Mouse (Mus musculus) megakaryocyte, embryonic 14.5 days (primary cell): ENCODE measurements around the gene Npc2. TPM values are rescaled to one million over a fixed set of nuclear protein-coding genes. Genes with fewer than 3 reads are reported as not detected.

Experiments used
- H3K27me3 ChIP-seq: replicated peaks from 2 replicates; pipeline ENCODE3; 2012; ENCODE audit warnings: inconsistent platforms
- H3K36me3 ChIP-seq: replicated peaks from 2 replicates; pipeline ENCODE3; 2012; ENCODE audit warnings: low read length, inconsistent platforms, mixed read lengths
- H3K4me1 ChIP-seq: 2 replicates; pipeline ENCODE4 v1.6.1; 2012; ENCODE audit warnings: inconsistent platforms
- H3K4me3 ChIP-seq: replicated peaks from 2 replicates; pipeline ENCODE3; 2012; ENCODE audit warnings: moderate library complexity, mild to moderate bottlenecking, inconsistent platforms
- H3K9me3 ChIP-seq: 2 replicates; pipeline ENCODE4 v1.6.1; 2012; ENCODE audit warnings: inconsistent platforms
- FLI1 ChIP-seq: IDR thresholded peaks from 2 replicates; pipeline ENCODE4 v1.6.1; 2012; ENCODE audit warnings: low read length, inconsistent platforms, mixed read lengths
- GATA1 ChIP-seq: IDR thresholded peaks from 3 replicates; pipeline ENCODE4 v1.6.1; 2012; ENCODE audit warnings: mixed read lengths, low read length, inconsistent platforms, borderline replicate concordance
- polyA plus RNA-seq: library from polyadenylated mRNA; stranded (reverse); fragments of >175 nt; gene quantifications from 2 replicates; pipeline ENCODE4 v1.2.3, GENCODE M21; 2012; ENCODE audit warnings: low replicate concordance; ENCODE audit not compliant: insufficient read depth

The Npc2 gene
- polyA plus RNA-seq, 1 experiment: 286 TPM

GRCm38 (mm10) chr12:84764756-84765155 lies 8.2 kb downstream of the Npc2 start:
- no peak for TF ChIP-seq GATA1
- TF ChIP-seq FLI1: no peak
- Histone ChIP-seq H3K4me1 (peaks cover 64% of the 10 kb centered on the region), H3K4me3 (no peak overlapping the region), H3K36me3 (peaks cover 79% of the 10 kb centered on the region), H3K27me3 (no peaks in the 10 kb centered on the region), H3K9me3 (no peaks in the 10 kb centered on the region)

DNA sequence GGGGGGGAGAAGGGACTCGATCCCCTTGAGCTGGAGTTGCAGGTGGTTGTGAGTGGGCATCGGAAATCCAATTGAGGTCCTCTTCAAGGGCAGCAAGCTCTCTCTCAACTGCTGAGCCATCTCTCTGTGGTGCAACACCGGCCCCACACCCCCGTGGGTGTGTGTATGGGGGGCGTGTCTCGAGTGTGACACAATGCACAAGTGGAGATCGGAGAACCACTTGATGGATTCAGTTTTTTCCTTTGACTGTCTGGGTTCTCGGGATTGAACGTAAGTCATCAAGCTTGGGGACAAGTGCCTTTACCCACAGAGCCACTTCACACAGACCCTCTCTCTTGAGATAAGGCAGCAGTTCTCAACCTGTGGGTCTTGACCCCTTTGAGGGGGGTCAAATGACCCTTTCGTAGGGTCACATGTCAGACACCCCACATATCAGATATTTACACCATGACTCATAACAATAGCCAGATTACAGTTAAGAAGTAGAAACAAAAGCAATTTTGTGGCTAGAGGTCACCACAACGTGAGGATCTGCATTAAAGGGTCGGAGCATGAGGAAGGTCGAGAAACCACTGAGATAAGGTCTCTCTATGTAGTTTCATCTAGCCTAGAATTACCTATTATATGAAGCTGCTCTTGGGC lies 9.3 kb downstream of the Npc2 start:
- H3K36me3 ChIP-seq: peaks cover 79% of the 10 kb centered on the region

DNA sequence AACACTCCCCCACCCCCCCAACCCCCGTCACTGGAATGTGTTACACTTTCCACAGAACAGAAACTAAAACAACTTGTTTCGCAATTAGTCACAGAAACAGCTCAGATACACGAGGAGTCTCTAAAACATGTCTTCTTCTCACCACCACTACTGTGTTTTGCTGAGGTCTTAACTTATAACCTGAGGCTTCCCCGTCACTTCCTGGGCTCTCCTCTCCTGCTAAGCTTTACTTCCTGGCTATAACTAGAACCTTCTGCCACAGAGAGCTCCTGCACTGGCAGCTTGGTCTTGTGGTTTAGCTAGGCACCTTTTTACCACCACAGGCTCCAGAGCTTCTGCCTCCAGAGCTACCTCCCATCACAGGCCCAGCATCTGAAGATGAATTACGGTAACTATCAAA lies 10.4 kb downstream of the Npc2 start:
- peak overlapping the region; percentile 28 for H3K4me3 ChIP-seq

More for the DNA sequence above, 9.3 kb downstream of the Npc2 start:
- Histone ChIP-seq H3K4me1 (peaks cover 59% of the 10 kb centered on the region), H3K9me3 (no peaks in the 10 kb centered on the region), H3K4me3 (no peak overlapping the region), H3K27me3 (no peaks in the 10 kb centered on the region)
- TF ChIP-seq GATA1: no peak
- TF ChIP-seq FLI1: no peak

DNA sequence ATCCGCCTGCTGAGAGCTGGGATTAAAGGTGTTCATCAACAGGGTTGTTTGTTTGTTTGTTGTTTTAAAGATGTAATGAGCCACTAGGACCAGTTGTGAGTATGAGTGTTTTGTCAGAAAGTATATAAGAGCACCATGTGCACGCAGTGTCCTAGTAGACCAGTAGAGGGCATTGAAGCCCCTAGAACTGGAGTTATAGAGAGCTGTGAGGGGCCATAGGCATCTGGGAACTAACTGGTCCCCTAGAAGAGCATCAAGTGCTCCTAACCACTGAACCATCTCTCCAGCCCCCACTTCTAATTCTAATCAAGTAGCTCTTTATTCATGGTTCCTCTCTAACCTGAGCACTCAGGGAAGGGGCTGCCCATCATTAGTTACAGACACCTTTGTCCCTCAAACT lies 13.9 kb downstream of the Npc2 start:
- no peaks in the 10 kb centered on the region for H3K27me3 ChIP-seq
- H3K36me3 ChIP-seq: peaks cover 89% of the 10 kb centered on the region
- H3K9me3 ChIP-seq: no peaks in the 10 kb centered on the region
- H3K4me1 ChIP-seq: peaks cover 27% of the 10 kb centered on the region
- H3K4me3 ChIP-seq: no peak overlapping the region
- TF ChIP-seq GATA1 (no peak), FLI1 (no peak)

More for the DNA sequence above, 10.4 kb downstream of the Npc2 start:
- TF ChIP-seq FLI1 (no peak), GATA1 (no peak)
- H3K36me3 ChIP-seq: peaks cover 81% of the 10 kb centered on the region
- peaks cover 52% of the 10 kb centered on the region for H3K4me1 ChIP-seq
- H3K27me3 ChIP-seq: no peaks in the 10 kb centered on the region
- no peaks in the 10 kb centered on the region for H3K9me3 ChIP-seq

DNA sequence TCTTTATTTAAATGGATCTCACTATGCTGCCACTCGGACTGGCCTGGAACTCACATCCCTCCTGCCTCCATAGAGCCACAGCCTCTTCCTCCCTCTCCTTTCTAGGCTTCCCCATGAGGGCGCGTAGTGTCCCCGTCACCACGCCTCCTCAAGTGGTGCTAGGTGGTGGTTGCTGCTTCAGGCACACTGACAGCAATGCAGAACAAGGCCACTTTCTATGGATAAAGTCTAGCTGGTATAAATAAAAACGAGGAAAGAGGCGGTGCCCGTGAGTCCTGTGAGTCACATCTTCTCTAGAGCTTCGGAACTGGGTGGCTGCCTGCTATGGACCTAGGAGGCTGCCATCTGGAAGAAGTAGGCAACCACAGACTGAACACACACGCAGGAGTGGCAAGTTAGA lies 16.9 kb downstream of the Npc2 start:
- Histone ChIP-seq H3K27me3 (peaks cover 8% of the 10 kb centered on the region), H3K36me3 (peaks cover 64% of the 10 kb centered on the region), H3K9me3 (no peaks in the 10 kb centered on the region), H3K4me1 (peaks cover 20% of the 10 kb centered on the region), H3K4me3 (no peak overlapping the region)
- TF ChIP-seq FLI1 (no peak), GATA1 (no peak)

- H3K27me3 ChIP-seq: peaks cover 13% of the 10 kb centered on the region
- H3K4me3 ChIP-seq: no peak overlapping the region
- H3K36me3 ChIP-seq: peaks cover 55% of the 10 kb centered on the region
- TF ChIP-seq GATA1 (no peak), FLI1 (no peak)
- H3K4me1 ChIP-seq: peaks cover 26% of the 10 kb centered on the region
- no peaks in the 10 kb centered on the region for H3K9me3 ChIP-seq
Measured at GRCm38 (mm10) chr12:84755008-84755695, 17.8 kb downstream of the Npc2 start.

GRCm38 (mm10) chr12:84752131-84752977 lies 20.6 kb downstream of the Npc2 start:
- H3K4me3 ChIP-seq: peak overlapping the region; percentile 82
- no peaks in the 10 kb centered on the region for H3K9me3 ChIP-seq
- H3K4me1 ChIP-seq: peaks cover 26% of the 10 kb centered on the region
- TF ChIP-seq FLI1 (no peak), GATA1 (no peak)
- peaks cover 28% of the 10 kb centered on the region for H3K36me3 ChIP-seq
- H3K27me3 ChIP-seq: peaks cover 29% of the 10 kb centered on the region

- Histone ChIP-seq H3K4me1 (peaks cover 20% of the 10 kb centered on the region), H3K27me3 (peaks cover 39% of the 10 kb centered on the region), H3K9me3 (no peaks in the 10 kb centered on the region), H3K4me3 (peak overlapping the region; percentile 1), H3K36me3 (peaks cover 12% of the 10 kb centered on the region)
- TF ChIP-seq FLI1 (no peak), GATA1 (no peak)
Measured at GRCm38 (mm10) chr12:84750661-84751060, 22.3 kb downstream of the Npc2 start.

DNA sequence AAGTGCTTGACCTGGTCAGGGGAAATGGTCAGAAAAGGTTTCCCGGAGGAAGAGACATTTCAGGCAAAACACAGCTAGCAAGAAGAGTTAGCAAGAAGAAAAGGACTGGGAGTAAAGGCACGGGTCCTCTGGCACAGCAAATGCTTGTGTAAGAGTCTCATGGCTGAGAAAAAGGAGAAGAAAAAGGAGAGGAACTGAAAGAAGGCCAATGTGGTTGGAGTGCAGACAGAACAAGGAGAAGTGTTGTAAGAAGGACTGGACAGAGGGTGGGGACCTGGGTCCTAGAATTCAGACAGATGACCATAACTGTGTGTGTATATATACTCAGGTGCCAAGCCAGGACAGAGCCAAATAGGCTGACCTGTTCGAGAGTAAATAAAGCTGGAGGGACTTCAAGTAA lies 24.8 kb downstream of the Npc2 start:
- no peak for TF ChIP-seq FLI1
- TF ChIP-seq GATA1: no peak
- H3K27me3 ChIP-seq: peaks cover 48% of the 10 kb centered on the region
- no peaks in the 10 kb centered on the region for H3K36me3 ChIP-seq
- peaks cover 24% of the 10 kb centered on the region for H3K4me1 ChIP-seq
- no peak overlapping the region for H3K4me3 ChIP-seq
- H3K9me3 ChIP-seq: no peaks in the 10 kb centered on the region
